Mouse (Mus musculus) v-Abl transformed pro-B cells (cell line): ENCODE results near the gene Pkhd1.
"Not testable (repeated sequence)": the region's sequence is repeated elsewhere in the genome, so short reads cannot be mapped to it uniquely, and the experiment has no call there.

Experiments used
- in situ Hi-C, 2 experiments: fragments of 400-800 bp; cut with MboI; formaldehyde crosslinking; loops; one replicate each; pipeline ENCODE4 v1.15.1; 2025; ENCODE audit not compliant: unreplicated experiment in 2 of 2

Gene Pkhd1

DNA sequence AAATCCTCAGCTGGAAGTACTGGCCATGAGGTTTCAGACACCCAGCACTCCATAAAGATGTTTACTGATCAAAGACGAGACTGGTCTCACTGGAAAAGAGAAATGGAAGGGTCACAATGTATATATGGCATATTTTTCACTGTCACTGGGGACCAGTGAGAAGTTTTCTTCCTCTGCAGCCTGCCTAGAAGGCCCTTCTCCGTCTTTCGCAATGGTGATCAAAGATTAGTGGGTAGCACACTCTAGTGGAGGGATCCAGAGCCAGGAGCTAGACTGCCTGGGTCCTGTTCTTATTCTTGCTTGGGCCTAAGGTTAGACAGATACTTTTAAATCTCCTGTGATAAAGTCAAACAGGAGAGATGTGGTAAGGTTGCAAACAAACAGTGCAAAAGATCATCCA is 311.7 kb downstream of the Pkhd1 start:
- in situ Hi-C loops, result loop anchor here in 1 of 2 experiments (25.0 kb wide), 1 partner anchor 856 kb away; no protein-coding TSS in a partner anchor

- in situ Hi-C loops, result loop anchor here in 1 of 2 experiments (25.0 kb wide), 1 partner anchor 859 kb away; no protein-coding TSS in a partner anchor
Observed at GRCm38 (mm10) chr1:20302943-20303578, 314.8 kb downstream of the Pkhd1 start.

- in situ Hi-C loops, result loop anchor here in 1 of 2 experiments (25.0 kb wide), 1 partner anchor 860 kb away; no protein-coding TSS in a partner anchor
Observed at GRCm38 (mm10) chr1:20302187-20302942, 315.5 kb downstream of the Pkhd1 start.

DNA sequence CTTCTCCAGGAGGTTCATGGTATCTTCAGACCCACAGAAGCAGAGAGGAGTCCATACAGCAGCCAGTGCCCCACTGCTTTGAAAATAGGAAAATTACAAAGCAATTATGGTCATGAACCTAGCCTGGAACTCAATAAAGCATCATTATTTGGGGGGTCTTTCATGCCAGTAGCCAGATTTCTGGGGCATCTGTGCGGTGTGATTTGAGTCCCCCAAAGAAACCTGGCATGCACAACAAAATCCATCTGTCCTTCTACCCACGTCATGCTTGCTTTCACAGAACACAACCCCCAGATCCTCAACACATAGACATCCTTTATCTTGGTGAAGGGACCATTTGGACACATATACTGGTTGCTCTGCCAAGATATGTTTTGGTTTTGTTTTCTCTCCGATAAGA is 316.2 kb downstream of the Pkhd1 start:
- in situ Hi-C loops, result loop anchor here in 1 of 2 experiments (25.0 kb wide), 1 partner anchor 861 kb away; no protein-coding TSS in a partner anchor

DNA sequence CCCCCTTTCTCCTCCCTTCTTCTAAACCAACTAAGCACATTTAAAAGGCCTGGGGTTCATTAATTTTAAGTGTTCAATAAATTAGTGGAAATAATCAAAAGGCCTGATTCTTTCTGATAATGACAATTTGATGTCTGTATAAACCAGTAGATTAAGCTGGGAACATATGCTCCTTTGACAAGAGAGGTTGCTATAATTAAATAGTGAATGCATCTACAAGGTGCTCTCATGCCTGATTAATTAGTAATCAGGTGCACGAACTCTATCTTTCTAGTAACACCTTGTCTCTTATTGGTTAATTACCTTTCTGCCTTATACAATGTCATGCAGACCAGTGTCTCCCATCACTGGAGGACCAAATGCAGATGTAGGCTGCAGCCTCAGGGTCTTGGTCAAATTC is 329.2 kb downstream of the Pkhd1 start:
- in situ Hi-C loops, result no loop called here

- in situ Hi-C loops, result no loop called here
Observed at GRCm38 (mm10) chr1:20260403-20260802, 357.5 kb downstream of the Pkhd1 start.

DNA sequence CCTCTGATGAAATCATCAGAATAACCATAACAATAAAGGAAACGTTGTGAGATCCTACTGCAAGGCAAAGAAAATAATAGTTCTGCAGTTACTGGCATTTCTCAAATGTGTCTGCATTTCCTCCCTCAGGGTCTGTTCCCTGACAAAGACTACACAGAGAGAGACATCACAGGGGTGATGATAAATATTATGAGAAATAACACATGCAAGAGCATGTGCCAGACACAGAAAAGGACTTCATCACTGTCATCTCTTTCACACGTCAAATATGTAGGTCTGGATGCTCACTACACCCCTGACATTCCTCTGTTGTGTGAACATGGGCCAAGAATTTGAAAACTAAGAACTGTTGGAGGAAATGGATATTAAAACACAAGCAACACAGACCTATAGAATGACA is 369.7 kb downstream of the Pkhd1 start:
- in situ Hi-C loops, result no loop called here

DNA sequence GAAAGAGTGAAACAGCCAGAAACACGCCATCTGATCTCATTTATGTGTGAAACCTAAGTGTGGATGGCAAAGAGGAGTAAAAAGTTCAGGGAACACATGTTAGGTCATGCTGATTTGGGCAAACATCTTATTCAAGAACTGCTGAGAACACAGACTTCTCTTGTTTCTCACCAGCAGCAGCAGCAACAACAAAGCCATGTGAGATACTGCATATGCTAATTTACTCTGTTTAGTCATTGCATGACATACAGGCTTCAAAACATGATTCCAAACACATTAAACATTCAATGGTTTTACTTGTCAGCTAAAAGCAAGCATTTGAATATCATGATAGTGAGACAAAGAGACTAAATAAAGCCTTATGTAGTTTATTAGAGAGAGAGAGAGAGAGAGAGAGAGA is 401.2 kb downstream of the Pkhd1 start:
- in situ Hi-C loops, result no loop called here

- in situ Hi-C loops, result no loop called here
Observed at GRCm38 (mm10) chr1:20190444-20190843, 427.4 kb downstream of the Pkhd1 start.

DNA sequence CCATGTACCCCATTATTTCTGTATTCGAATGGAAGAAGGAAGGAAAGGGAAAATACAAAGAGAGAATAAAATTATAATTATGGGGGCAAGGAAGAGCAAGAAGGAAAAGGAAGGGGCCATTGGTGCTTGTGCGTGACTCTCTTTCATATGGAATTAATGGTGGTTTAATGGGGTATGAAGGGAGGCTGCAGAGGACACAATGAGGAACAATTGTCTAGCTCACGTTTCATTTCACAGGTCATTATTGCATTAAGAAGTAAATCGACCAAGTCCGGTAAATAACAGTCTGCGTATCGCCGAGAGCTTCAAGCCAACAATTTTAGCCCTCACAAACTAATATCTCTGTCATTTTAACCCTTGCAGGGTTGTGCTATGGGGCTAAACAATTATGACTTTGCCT is 437.7 kb downstream of the Pkhd1 start:
- in situ Hi-C loops, result no loop called here

GRCm38 (mm10) chr1:20171199-20171598 is 446.7 kb downstream of the Pkhd1 start:
- in situ Hi-C loops, result no loop called here

GRCm38 (mm10) chr1:20150627-20151026 is 467.2 kb downstream of the Pkhd1 start:
- in situ Hi-C loops, result not testable (repeated sequence)

DNA sequence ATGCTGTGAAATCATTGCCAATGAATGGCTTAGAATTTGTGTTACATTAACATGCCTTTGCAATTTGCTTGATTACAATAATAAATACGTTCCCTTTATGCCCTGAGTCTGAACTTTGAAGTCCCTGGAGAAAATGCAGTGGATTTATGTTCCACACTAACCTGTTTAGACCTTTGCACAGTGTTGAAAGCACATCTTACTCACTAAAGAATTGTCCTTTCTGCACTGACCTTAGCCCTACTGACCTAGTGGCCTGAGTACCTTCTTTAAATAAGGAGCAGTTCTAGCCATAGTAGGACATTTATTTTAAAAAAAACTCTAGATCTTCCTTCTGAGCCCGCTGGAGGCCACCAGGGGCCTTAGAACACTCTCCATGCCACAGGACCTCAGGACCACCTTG is 467.8 kb downstream of the Pkhd1 start:
- in situ Hi-C loops, result no loop called here

- in situ Hi-C loops, result no loop called here
Observed at GRCm38 (mm10) chr1:20136205-20136604, 481.7 kb downstream of the Pkhd1 start.

- in situ Hi-C loops, result no loop called here
Observed at GRCm38 (mm10) chr1:20135065-20135618, 482.7 kb downstream of the Pkhd1 start.

DNA sequence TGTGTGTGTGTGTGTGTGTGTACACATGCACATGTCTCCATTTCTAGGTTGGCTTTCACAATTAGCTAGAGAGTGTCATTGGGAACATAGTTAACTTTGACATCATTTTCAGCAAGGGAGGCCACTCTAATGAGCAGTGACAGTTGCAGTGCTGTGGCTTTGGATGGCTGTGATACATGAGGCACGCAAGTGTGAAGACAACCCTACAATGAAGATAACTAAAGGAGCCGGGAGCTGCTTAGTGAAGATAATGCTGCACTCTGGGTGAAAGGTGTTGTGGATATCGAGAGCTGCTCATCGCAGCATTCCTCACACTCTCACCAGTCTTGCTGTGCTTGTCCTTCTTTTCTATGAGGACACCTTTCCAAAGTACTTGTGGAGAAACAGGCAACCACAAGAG is 484.2 kb downstream of the Pkhd1 start:
- in situ Hi-C loops, result no loop called here

GRCm38 (mm10) chr1:20131786-20132596 is 485.9 kb downstream of the Pkhd1 start:
- in situ Hi-C loops, result no loop called here

DNA sequence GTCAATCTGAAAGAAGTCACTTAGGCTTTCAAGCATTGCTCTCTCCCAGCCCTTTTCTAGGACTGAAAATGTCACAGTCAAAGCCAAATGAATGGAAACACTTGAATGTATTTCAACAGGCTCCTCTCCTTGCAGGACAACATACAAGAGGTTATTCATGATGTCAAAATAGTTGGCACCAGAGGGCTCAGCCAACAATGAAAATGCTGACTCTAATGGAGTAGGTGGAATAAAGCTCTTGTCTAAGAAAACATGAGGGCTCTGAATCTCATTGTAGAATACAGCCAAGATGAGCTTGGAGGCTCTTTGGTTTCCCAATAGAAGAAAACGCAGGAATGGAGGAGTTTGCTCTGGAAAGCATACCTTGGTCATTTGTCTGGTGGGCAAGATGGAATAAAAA is 500.5 kb downstream of the Pkhd1 start:
- in situ Hi-C loops, result no loop called here

GRCm38 (mm10) chr1:20069733-20070132 is 548.1 kb downstream of the Pkhd1 start:
- in situ Hi-C loops, result no loop called here

DNA sequence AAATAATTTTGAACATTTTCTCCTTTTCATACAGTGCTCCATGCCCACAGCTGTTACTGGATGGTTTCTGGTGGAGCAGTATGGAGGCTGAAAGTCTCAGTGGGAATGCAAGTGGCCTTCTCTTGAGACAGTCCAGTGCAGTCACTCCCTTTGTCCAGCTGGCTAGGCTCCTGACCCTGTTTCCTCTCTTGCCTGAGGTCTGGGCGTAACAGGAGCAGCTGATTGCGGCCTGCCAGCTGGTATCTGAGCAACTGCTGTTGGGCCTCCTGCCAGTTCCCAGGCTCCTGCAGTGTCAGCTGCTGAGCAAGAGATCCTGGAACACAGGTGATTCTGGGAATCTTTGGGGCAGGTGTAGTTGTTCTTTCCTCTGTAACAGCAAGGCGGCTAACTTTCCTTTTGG is 559.6 kb downstream of the Pkhd1 start:
- in situ Hi-C loops, result no loop called here

DNA sequence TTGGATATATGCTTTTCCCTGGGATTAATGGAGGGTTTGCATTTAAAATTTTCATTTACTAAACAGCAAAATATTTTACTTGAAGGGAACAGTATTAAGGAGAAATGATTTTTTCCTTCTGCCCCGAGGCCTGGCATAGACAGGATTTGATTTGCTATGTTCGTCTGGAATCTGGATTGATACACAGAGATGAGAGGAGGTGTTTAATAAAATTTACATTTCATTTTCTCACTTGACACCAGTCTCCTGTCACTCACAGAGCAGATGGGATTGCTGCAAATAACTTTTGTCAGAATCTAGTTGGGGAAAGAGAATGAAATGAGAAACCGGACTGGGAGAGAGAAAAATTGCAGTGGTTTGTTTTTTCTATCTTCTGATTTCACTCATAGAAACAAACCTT is 578.5 kb downstream of the Pkhd1 start:
- in situ Hi-C loops, result no loop called here
